Mouse (Mus musculus) right cerebral cortex, postnatal 36 days (tissue): Measurements from ENCODE around the gene Wnt3.

Experiments
- DNase-seq, 2 experiments: peaks; one replicate each; pipeline ENCODE4 v3.0.0; 2022; ENCODE audit warnings: low spot score in 2 of 2, mixed read lengths in 1 of 2

Gene Wnt3

DNA sequence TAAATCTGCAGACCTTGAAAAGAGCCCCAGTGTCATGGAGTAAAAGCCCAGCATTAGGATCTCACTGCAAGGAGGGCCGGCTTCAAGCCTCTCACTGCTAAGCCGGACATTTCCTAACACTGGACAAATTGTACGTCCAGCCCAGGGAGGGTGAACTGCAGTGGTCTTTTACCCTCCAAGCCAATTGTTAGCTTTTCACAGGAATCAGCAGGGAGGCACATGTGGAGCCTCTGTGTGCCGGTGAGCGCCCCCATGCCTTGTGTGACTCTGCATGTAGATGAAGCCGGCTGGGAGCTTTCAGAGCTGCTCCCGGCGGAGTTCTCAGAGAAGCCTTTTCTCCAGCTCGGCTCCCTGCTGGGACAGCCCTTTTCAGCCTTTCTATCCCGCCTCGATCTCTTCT is 66.9 kb downstream of the Wnt3 start:
- DNase-seq, result no peak

- DNase-seq, result no peak
These were observed 74.3 kb downstream of the Wnt3 start for GRCm38 (mm10) chr11:103848287-103848686.

- DNase-seq, result no peak
These were observed 78.8 kb downstream of the Wnt3 start for GRCm38 (mm10) chr11:103852590-103853283.

DNA sequence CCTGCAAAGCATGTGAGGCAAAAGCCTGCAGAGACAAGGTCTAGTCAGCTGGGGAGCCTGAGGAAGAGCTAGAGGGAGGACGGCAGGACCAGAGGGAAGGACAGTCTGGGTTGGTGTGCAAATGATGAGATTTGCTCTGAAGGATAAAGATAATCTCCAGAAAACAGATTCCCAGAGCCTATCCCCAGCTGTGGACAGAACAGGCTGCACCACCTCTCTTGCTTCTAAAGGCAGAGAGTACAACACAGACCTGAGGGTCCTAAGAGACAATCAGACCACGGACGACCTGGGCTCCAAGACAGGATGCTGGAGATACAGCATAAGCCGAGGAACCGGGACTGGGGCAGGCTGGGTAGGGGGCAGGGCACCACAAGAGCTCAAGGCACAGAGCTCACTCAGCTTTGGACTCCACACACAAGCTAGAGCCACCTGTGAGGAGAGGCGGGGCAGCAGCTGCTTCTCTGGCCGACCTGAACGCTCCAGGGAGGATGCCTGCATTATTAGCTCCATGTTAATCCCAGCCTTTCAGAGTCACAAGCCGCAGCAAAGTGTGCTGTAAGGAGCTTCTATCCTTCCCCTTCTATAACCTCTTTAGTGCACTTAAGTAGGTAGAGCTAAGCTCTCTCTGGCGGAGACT is 79.5 kb downstream of the Wnt3 start:
- DNase-seq, result no peak

- DNase-seq, result no peak
These were observed 80.3 kb downstream of the Wnt3 start for GRCm38 (mm10) chr11:103854294-103854693.

DNA sequence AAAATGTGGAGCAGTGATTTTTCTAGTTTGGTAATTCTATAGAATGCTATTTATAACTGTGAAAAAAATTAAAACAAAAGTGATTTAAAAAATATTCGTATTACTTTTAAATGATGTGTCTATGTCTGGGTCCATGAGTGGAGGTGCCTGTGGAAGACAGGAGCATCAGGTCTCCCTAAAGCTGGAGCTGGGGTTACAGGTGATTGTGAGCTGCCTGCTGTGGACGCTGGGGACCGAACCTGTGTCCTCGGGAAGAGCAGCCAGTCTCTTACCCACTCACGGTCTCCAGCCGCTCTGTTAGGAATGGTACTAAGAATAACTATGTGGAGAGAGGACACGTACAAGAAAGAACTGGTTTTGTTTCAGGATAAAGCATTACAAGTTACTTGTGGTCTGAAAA is 82.7 kb downstream of the Wnt3 start:
- DNase-seq, result no peak

DNA sequence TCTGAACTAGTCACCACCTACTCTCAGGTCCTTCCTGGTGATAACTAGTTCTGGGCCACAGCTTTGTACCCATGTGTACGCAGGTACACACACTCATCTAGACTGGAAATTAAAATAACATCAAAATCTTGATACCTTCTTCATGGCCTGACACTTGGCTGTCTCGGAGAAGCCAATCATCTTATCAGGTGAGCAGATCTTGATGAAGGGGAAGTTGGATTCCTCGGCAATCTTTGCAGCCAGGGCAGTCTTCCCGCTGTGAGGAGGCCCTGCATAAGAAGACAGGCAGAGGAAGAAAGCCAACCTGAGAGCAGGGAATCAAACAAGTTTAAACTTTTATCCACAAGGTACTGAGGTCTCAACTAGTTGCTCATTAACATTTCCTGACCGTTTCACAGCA is 84.8 kb downstream of the Wnt3 start:
- DNase-seq, result no peak

DNA sequence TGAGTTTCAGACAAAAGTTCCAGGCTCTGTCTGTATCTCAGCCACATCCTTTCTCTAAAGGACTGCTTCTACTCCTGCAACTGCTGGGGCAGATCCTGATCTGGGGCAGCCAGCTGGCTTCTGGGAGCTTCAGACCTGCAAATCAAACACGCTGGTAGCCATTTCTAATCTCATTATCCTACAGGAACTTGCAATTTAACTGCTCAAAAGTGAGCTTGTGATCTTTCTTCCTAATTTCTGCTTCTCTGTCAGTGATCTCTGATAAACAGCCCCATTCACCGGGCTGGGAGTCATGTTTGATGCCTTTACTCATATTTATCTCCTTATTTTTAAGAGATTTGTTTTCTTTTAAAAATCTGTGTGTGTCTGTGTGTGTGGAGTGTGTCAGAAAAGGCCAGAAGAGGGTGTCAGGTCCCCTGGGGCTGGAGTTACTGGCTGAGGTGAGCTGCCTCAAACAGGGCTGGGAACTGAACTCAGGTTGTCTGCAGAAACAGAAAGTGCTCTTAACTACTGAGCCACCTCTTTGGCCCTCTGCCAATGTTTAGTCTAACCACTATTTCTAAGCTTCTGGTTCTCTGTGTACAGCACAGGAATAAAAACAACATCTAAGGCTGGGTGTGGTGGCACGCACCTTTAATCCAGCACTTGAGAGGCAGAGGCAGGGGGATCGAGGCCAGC is 86.1 kb downstream of the Wnt3 start:
- no peak for DNase-seq

DNA sequence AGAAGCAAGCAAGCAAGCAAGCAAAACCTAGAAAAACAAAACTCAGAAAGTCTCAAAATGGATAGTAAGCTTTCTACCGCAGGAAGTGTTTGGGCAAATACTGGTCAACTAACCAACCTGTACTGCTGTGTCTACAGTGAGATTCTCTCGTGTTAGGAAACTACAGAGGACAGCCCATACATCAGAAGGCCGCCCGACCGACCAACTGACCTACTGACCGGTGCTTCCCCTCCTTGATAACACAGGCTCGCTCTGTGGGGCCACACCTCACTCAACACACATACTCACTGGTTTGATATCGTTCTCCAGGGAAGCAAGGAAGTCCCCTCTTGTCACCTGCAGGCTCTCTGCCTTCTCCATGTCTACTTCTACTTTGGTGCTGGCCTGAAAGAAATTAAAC is 89.0 kb downstream of the Wnt3 start:
- no peak for DNase-seq

DNA sequence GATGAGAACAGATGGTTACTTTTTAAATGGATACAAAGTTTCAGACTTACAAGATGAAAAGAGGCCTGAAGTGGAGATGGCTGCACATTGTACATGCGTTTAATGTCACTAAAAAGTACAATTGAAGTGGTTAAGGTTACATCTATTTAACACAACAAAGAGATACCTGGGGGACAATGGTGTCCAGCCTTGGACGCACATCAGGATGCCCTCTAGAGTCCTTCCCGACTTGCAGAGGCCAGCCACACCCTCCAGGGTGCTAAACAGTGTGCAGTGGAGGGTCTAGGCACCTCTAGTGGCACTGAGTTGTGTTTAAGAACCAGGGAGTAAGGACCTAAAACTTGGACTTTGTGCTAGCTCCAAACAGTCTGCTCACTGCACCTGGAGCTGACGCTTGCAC is 90.5 kb downstream of the Wnt3 start:
- DNase-seq, result no peak

DNA sequence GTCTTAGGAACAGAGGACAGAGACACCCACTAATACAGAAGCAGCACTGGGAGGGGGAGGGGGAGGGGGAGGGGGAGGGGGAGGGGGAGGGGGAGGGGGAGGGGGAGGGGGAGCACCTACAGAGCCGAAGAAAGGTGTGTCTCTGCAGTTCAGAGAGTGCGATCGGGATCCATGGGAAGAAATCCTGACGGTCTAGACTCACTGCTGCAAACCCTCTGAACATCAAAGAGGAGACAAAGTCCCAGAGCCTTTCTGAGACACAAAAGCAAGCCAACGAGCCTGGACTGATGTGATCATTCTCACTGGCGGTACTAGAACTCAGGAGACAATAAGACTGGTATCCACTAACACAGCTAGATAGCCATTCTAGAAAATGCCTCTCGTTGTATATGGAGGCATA is 91.4 kb downstream of the Wnt3 start:
- DNase-seq, result no peak
